Mouse (Mus musculus): ENCODE measurements around the gene Nek7. TPM values are rescaled to one million over a fixed set of nuclear protein-coding genes. Genes with fewer than 3 reads are reported as not detected.

The Nek7 gene
- polyA plus RNA-seq, 1 experiment from 2014 or later: 36.1 TPM

DNA sequence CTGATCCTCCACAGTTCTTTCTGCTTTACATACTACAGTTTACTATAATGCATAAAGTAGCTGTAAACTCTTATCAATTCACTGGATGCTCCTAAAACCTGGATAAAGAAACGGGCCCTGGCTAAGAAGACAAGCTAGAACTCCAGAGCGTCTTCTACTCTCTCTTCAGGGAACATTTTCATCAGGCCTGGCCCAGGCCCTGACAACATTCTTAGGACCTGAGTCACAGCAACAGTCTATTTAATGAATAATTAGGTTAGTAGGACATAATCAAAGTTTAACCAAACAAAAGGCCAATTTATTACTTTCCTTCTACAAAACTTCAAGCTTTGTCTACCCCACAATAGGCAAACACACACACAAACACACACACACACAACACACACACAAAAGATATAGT, 15.2 kb downstream of the Nek7 start:
- 64% methylated on average over 2 of the region's 2 CpGs for WGBS
- no peak for ATAC-seq (ENCODE audit: insufficient read depth, low FRiP score, low read depth)
- H3K27ac ChIP-seq: no peak overlapping the region

GRCm38 (mm10) chr1:138603974-138604373, 16.0 kb downstream of the Nek7 start:
- WGBS: 93% methylated on average over 4 of the region's 4 CpGs
- H3K27ac ChIP-seq: no peak overlapping the region
- H3K36me3 ChIP-seq: no peaks in the 10 kb centered on the region
- H3K9ac ChIP-seq: no peak overlapping the region
- no peaks in the 10 kb centered on the region for H3K4me1 ChIP-seq
- no peak for ATAC-seq (ENCODE audit: insufficient read depth, low FRiP score, low read depth)
- H3K4me2 ChIP-seq: no peak overlapping the region
- no peaks in the 10 kb centered on the region for H3K27me3 ChIP-seq (replicated peaks)
- H3K9me3 ChIP-seq: no peaks in the 10 kb centered on the region
- H3K4me3 ChIP-seq (replicated peaks): no peak overlapping the region

More for the DNA sequence above, 15.2 kb downstream of the Nek7 start:
- Histone ChIP-seq H3K27me3 (replicated peaks) (no peaks in the 10 kb centered on the region), H3K9me3 (no peaks in the 10 kb centered on the region), H3K9ac (no peak overlapping the region), H3K4me3 (replicated peaks) (no peak overlapping the region), H3K4me1 (no peaks in the 10 kb centered on the region), H3K36me3 (no peaks in the 10 kb centered on the region), H3K4me2 (no peak overlapping the region)

GRCm38 (mm10) chr1:138598087-138598486, 21.9 kb downstream of the Nek7 start:
- H3K27me3 ChIP-seq (replicated peaks): no peaks in the 10 kb centered on the region
- H3K36me3 ChIP-seq: no peaks in the 10 kb centered on the region
- no peak for ATAC-seq (ENCODE audit: insufficient read depth, low FRiP score, low read depth)
- no peak overlapping the region for H3K4me2 ChIP-seq
- no peaks in the 10 kb centered on the region for H3K4me1 ChIP-seq
- no peak overlapping the region for H3K9ac ChIP-seq
- no peaks in the 10 kb centered on the region for H3K9me3 ChIP-seq
- no peak overlapping the region for H3K4me3 ChIP-seq (replicated peaks)
- no peak overlapping the region for H3K27ac ChIP-seq
- 94% methylated on average over 11 of the region's 11 CpGs for WGBS

GRCm38 (mm10) chr1:138596127-138596706, 23.7 kb downstream of the Nek7 start:
- Histone ChIP-seq H3K36me3 (no peaks in the 10 kb centered on the region), H3K4me1 (no peaks in the 10 kb centered on the region), H3K27me3 (replicated peaks) (no peaks in the 10 kb centered on the region), H3K9ac (no peak overlapping the region), H3K27ac (0 out of 2 replicates have a peak overlapping the region, but pooled peaks have one; percentile 48), H3K4me3 (replicated peaks) (no peak overlapping the region), H3K4me2 (no peak overlapping the region), H3K9me3 (no peaks in the 10 kb centered on the region)
- 53% methylated on average over 4 of the region's 4 CpGs for WGBS
- ATAC-seq (ENCODE audit: insufficient read depth, low FRiP score, low read depth): no peak

- Histone ChIP-seq H3K9me3 (no peaks in the 10 kb centered on the region), H3K27ac (no peak overlapping the region), H3K36me3 (no peaks in the 10 kb centered on the region), H3K27me3 (replicated peaks) (no peaks in the 10 kb centered on the region), H3K9ac (no peak overlapping the region), H3K4me3 (replicated peaks) (no peak overlapping the region), H3K4me2 (no peak overlapping the region), H3K4me1 (no peaks in the 10 kb centered on the region)
- 82% methylated on average over 5 of the region's 5 CpGs for WGBS
- no peak for ATAC-seq (ENCODE audit: insufficient read depth, low FRiP score, low read depth)
Observed at GRCm38 (mm10) chr1:138594910-138595309, 25.0 kb downstream of the Nek7 start.

- no peak overlapping the region for H3K27ac ChIP-seq
Observed at GRCm38 (mm10) chr1:138593922-138594321, 26.0 kb downstream of the Nek7 start.

GRCm38 (mm10) chr1:138592466-138592865, 27.5 kb downstream of the Nek7 start:
- H3K27ac ChIP-seq: no peak overlapping the region
- no peak overlapping the region for H3K4me3 ChIP-seq (replicated peaks)
- no peaks in the 10 kb centered on the region for H3K36me3 ChIP-seq
- H3K4me2 ChIP-seq: no peak overlapping the region
- no peaks in the 10 kb centered on the region for H3K9me3 ChIP-seq
- no peaks in the 10 kb centered on the region for H3K4me1 ChIP-seq
- H3K9ac ChIP-seq: no peak overlapping the region
- H3K27me3 ChIP-seq (replicated peaks): no peaks in the 10 kb centered on the region
- 76% methylated on average over 4 of the region's 4 CpGs for WGBS
- no peak for ATAC-seq (ENCODE audit: insufficient read depth, low FRiP score, low read depth)

More at GRCm38 (mm10) chr1:138593922-138594321, 26.0 kb downstream of the Nek7 start:
- no peaks in the 10 kb centered on the region for H3K4me1 ChIP-seq
- no peak overlapping the region for H3K9ac ChIP-seq
- ATAC-seq (ENCODE audit: insufficient read depth, low FRiP score, low read depth): no peak
- H3K4me3 ChIP-seq (replicated peaks): no peak overlapping the region
- WGBS: 81% methylated on average over 5 of the region's 5 CpGs
- H3K36me3 ChIP-seq: no peaks in the 10 kb centered on the region
- no peak overlapping the region for H3K4me2 ChIP-seq
- no peaks in the 10 kb centered on the region for H3K9me3 ChIP-seq
- H3K27me3 ChIP-seq (replicated peaks): no peaks in the 10 kb centered on the region

DNA sequence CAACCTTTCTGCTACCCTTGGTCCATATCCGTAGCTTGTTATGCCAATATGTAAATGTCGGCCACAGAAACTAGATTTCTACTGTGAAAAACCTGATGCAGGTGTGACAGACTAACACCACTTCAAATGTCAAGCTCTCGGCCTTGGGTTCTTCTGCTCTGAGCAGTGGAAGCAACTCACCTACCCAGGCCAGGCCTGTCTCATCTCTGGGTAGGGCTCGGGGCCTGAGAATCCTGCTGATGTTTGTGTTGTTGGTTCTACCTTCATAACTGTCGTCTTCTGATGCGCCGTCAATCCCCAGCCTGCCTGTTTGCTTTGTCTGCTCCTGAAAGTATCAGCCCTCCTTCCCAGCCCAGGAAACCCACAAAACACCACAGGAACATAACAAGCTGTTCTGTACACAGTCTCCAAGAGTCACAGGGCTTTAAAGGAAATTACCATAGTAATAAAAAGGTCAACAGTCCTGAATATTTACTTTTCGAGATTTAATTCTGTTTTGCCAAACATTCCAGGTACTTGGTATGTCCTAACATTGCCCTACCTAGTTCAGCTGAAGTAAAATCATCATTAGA, 29.4 kb downstream of the Nek7 start:
- ATAC-seq (ENCODE audit: insufficient read depth, low FRiP score, low read depth): peak; percentile 14; the same call in 1 of the 2 replicates

GRCm38 (mm10) chr1:138589126-138589525, 30.8 kb downstream of the Nek7 start:
- H3K4me2 ChIP-seq: no peak overlapping the region
- no peaks in the 10 kb centered on the region for H3K36me3 ChIP-seq
- ATAC-seq (ENCODE audit: insufficient read depth, low FRiP score, low read depth): no peak
- H3K27me3 ChIP-seq (replicated peaks): no peaks in the 10 kb centered on the region
- H3K9ac ChIP-seq: no peak overlapping the region
- H3K4me1 ChIP-seq: no peaks in the 10 kb centered on the region
- 71% methylated on average over 3 of the region's 3 CpGs for WGBS
- H3K4me3 ChIP-seq (replicated peaks): no peak overlapping the region
- H3K27ac ChIP-seq: no peak overlapping the region
- no peaks in the 10 kb centered on the region for H3K9me3 ChIP-seq

More for the DNA sequence above, 29.4 kb downstream of the Nek7 start:
- H3K4me2 ChIP-seq: no peak overlapping the region
- no peaks in the 10 kb centered on the region for H3K9me3 ChIP-seq
- no peak overlapping the region for H3K4me3 ChIP-seq (replicated peaks)
- H3K27ac ChIP-seq: no peak overlapping the region
- H3K36me3 ChIP-seq: no peaks in the 10 kb centered on the region
- 84% methylated on average over 8 of the region's 8 CpGs for WGBS
- no peaks in the 10 kb centered on the region for H3K4me1 ChIP-seq
- no peak overlapping the region for H3K9ac ChIP-seq
- H3K27me3 ChIP-seq (replicated peaks): no peaks in the 10 kb centered on the region

GRCm38 (mm10) chr1:138587812-138588211, 32.1 kb downstream of the Nek7 start:
- H3K27me3 ChIP-seq (replicated peaks): no peaks in the 10 kb centered on the region
- no peaks in the 10 kb centered on the region for H3K9me3 ChIP-seq
- ATAC-seq (ENCODE audit: insufficient read depth, low FRiP score, low read depth): peak; percentile 10; the same call in 1 of the 2 replicates
- no peaks in the 10 kb centered on the region for H3K36me3 ChIP-seq
- no peak overlapping the region for H3K9ac ChIP-seq
- WGBS: 30% methylated on average over 3 of the region's 3 CpGs
- no peak overlapping the region for H3K4me2 ChIP-seq
- no peak overlapping the region for H3K27ac ChIP-seq
- no peaks in the 10 kb centered on the region for H3K4me1 ChIP-seq
- no peak overlapping the region for H3K4me3 ChIP-seq (replicated peaks)

- no peaks in the 10 kb centered on the region for H3K9me3 ChIP-seq
- no peak overlapping the region for H3K27ac ChIP-seq
- ATAC-seq (ENCODE audit: insufficient read depth, low FRiP score, low read depth): no peak
- no peaks in the 10 kb centered on the region for H3K4me1 ChIP-seq
- no peak overlapping the region for H3K4me2 ChIP-seq
- no peak overlapping the region for H3K9ac ChIP-seq
- H3K36me3 ChIP-seq: no peaks in the 10 kb centered on the region
- no peaks in the 10 kb centered on the region for H3K27me3 ChIP-seq (replicated peaks)
- WGBS: 96% methylated on average over 2 of the region's 2 CpGs
- no peak overlapping the region for H3K4me3 ChIP-seq (replicated peaks)
Observed at GRCm38 (mm10) chr1:138586891-138587290, 33.0 kb downstream of the Nek7 start.

GRCm38 (mm10) chr1:138584423-138585013, 35.4 kb downstream of the Nek7 start:
- Histone ChIP-seq H3K27ac (no peak overlapping the region), H3K4me2 (no peak overlapping the region), H3K9ac (no peak overlapping the region), H3K27me3 (replicated peaks) (no peaks in the 10 kb centered on the region), H3K4me3 (replicated peaks) (no peak overlapping the region), H3K4me1 (no peaks in the 10 kb centered on the region), H3K9me3 (no peaks in the 10 kb centered on the region), H3K36me3 (no peaks in the 10 kb centered on the region)
- ATAC-seq (ENCODE audit: insufficient read depth, low FRiP score, low read depth): no peak
- WGBS: 96% methylated on average over 2 of the region's 2 CpGs
